Mouse (Mus musculus) CH12.LX (cell line): ENCODE measurements around the gene Trnt1.

Experiments
- CHD1 ChIP-seq: IDR thresholded peaks from 2 replicates; pipeline ENCODE4 v1.6.1; 2012; ENCODE audit warnings: low read depth, low read length, improper control_type of control experiment, inconsistent platforms
- CHD2 ChIP-seq: IDR thresholded peaks from 2 replicates; pipeline ENCODE4 v1.6.1; 2011; ENCODE audit warnings: low read length, improper control_type of control experiment
- CTCF ChIP-seq, 2 experiments: IDR thresholded peaks in 1 of 2; conservative IDR thresholded peaks in 1 of 2; 2 replicates each; pipeline ENCODE4 v1.5.1; 2011 to 2012; ENCODE audit warnings: low read depth in 2 of 2, low read length in 2 of 2, improper control_type of control experiment in 1 of 2, inconsistent platforms in 1 of 2, mild to moderate bottlenecking in 1 of 2, moderate library complexity in 1 of 2
- ETS1 ChIP-seq: conservative IDR thresholded peaks from 2 replicates; pipeline ENCODE4 v1.6.1; 2012; ENCODE audit warnings: low read depth, mild to moderate bottlenecking, inconsistent platforms, low read length, improper control_type of control experiment, moderate library complexity
- HCFC1 ChIP-seq: IDR thresholded peaks from 2 replicates; pipeline ENCODE4 v1.6.1; 2012; ENCODE audit warnings: low read depth, mild to moderate bottlenecking, inconsistent platforms, low read length, improper control_type of control experiment
- JUND ChIP-seq: conservative IDR thresholded peaks from 2 replicates; pipeline ENCODE4 v1.6.1; 2011; ENCODE audit warnings: low read depth, low read length, improper control_type of control experiment
- MAFK ChIP-seq: IDR thresholded peaks from 2 replicates; pipeline ENCODE4 v1.6.1; 2011; ENCODE audit warnings: low read length, improper control_type of control experiment; ENCODE audit not compliant: insufficient replicate concordance
- MEF2A ChIP-seq: IDR thresholded peaks from 2 replicates; pipeline ENCODE4 v1.6.1; 2014; ENCODE audit warnings: low read depth, mild to moderate bottlenecking, inconsistent platforms, low read length, improper control_type of control experiment, borderline replicate concordance
- POLR2A ChIP-seq: IDR thresholded peaks from 2 replicates; pipeline ENCODE4 v1.6.1; 2011; ENCODE audit warnings: low read depth, mild to moderate bottlenecking, improper control_type of control experiment, low read length
- TCF12 ChIP-seq: IDR thresholded peaks from 2 replicates; pipeline ENCODE4 v1.6.1; 2014; ENCODE audit warnings: low read depth, mild to moderate bottlenecking, inconsistent platforms, low read length, improper control_type of control experiment
- UBTF ChIP-seq: IDR thresholded peaks from 2 replicates; pipeline ENCODE4 v1.6.1; 2012; ENCODE audit warnings: low read depth, mild to moderate bottlenecking, inconsistent platforms, low read length, improper control_type of control experiment, moderate library complexity
- ZNF384 ChIP-seq: IDR thresholded peaks from 2 replicates; pipeline ENCODE4 v1.6.1; 2012; ENCODE audit warnings: low read depth, low read length, improper control_type of control experiment, inconsistent platforms

DNA sequence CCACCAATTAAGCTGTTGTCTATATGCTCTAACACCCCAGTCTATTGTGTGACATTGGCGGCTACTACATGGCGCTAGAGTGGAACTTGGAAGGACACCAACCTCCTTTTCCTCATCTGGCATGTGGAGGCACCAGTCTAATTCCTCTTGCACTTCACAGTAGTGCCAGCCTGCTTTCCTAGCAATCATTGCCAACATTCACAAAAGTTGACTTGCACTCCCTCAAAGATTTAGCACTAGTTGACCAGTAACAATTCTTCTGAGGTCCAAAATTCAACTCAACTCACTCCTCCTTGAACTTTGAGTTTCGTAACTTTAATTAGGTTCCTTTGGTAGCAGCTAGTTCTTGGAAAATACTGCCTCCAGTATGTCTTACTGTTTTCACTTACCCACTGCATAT, 41.8 kb downstream of the Trnt1 start:
- TF ChIP-seq POLR2A (no peak), HCFC1 (no peak), TCF12 (no peak), CHD2 (no peak), MEF2A (no peak), MAFK (no peak), UBTF (no peak), CTCF (conservative IDR thresholded peaks at IDR 0.05 in 1 of 2, IDR thresholded peaks at IDR 0.05 in 1 of 2; ENCODE audit: low read depth in 2 of 2, low read length in 2 of 2) (no peak), JUND (no peak), ZNF384 (no peak), ETS1 (no peak), CHD1 (no peak)
